Mouse (Mus musculus) thymus, postnatal 25 days (tissue): ENCODE measurements around the gene Mtln.
A peak's percentile ranks its signal among the peaks of the same experiment; 100 is the strongest.

Source experiments
- DNase-seq: peaks from one replicate; pipeline ENCODE4 v3.0.0; 2022

Gene Mtln

DNA sequence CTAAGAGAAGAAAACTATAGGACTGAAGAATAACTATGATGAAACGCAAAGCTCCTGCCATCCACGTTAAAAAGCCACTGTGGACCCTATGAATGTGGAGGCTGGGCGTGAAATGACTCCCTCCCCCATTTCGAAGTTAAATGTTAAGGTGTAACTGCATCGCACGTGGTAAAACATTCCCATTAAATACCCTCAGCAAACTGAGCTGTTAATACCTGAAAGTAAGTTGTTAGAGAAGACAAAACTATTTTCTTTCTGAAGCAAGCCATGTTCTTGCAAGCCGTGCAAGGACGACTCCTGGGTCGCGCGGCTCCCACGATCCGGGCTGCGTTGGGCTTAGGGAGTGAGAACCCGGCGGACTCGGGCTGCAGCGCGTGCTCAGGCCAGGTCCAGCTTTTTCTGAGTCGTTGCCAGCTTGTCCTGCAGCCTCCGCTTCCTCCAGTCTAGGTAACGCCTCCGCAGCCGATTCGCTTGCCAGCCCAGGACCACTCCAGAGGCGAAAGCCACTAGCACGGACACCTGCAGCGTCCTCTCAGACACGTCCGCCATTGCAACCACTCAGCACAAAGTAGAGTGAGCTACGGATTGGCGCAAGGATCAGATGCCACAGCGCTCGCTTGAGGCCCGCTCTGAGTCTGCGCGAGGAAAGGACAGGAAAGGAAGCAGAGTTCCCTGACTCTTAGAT lies at the start of gene Mtln:
Gene Mtln, minus strand, starts transcription at position 570 of the 685 bp plus-strand sequence.
- DNase-seq: peak; percentile 82

DNA sequence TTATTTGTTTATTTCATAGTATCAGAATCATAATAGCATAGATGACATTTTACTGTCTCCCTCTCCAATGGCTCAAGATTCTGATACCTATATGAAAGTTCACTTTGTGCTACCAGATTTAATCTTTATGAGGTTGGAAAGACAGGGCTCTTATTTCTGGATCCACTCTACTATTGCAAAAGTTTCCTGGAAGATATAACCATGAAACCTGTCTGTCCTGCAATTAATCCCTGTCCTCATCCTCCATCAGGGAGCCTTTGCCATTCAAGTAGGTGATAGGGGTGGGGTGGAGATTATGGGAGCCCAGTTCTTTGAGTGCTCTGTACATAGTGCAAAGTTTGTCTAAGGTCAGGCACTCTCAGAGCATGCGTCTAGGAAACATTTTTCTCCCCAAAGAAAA lies 49.1 kb upstream of the Mtln start:
- no peak for DNase-seq

DNA sequence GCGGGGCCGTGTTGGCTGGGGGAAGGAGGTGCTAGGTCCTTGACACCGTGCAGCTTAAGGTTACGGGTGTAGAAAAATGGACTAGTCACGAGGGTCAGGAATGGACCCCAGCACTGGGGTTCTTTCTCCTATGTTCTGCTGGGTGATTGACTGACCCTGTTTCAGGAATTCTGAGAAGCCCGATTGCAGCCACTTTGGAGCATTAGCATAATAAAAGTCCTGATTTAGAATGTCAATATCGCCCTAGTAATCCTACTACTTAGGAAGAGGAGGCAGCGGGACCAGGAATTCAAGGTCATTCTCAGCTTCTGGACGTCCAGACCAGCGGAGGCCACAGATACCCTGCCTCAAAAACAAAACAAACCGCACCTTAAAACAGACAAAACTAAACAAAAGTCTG lies 47.1 kb upstream of the Mtln start:
- DNase-seq: no peak

DNA sequence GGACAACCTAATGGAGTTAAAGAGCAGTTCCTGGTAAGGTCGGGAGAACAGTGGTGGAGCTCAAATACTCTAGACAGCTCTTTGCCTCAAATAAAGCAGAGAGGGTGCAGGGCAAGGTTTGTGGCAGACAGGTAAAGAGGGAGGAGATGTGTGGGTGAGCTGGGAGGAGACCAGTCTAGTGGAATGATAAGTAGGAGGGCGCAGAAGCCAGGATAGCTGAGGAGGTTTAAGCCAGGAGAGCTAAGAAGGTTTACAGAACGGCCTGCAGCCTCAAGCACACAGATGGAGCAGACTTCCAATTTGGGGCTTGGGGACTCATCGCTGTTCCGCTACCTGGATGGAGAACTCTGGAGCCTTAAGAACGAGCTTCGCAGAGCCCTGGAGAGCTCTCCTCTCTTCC lies 46.3 kb upstream of the Mtln start, which contains the start of gene Acoxl:
Gene Acoxl, plus strand, starts transcription at position 301 of the 400 bp plus-strand sequence.
- no peak for DNase-seq

- no peak for DNase-seq
Measured at GRCm38 (mm10) chr2:127832833-127833190, 40.5 kb upstream of the Mtln start.

- no peak for DNase-seq
Measured at GRCm38 (mm10) chr2:127832103-127832832, 40.0 kb upstream of the Mtln start.

DNA sequence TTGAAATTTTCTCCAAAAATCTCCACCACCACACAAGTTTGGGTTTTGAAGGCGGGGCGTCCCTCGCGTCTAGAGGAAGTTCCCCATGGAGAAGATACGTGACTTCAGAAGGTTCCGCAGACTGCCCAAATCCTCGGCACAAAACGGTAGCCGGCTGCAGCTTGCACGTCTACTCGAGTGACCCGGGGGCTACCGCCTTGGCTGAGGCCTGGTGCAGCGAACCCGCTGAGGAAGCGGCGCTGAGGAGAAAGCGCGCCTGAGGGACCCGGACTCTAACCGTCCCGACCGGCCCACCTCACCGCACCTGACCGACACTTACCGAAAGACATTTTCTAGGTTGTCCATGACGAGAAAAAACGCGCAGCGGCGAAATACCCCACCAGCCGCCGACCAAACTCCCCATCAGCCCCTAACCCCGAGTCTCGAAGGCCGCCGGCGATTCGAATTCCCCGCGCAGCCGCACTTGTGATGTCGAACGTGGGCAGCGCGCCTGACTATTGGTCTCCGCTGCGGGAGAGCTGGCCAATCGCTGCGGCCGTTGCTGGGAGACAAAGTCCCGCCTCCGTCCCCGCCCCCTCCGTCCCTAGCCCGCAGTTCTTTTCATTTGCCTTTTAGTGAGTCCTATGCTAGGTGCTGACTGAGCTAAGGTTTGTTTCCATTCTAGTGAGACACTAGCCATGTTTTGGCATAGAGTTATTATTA lies 39.3 kb upstream of the Mtln start, which contains the start of gene Bub1:
Gene Bub1, minus strand, starts transcription at position 465 of the 702 bp plus-strand sequence.
- peak; percentile 92 for DNase-seq

- DNase-seq: no peak
Measured at GRCm38 (mm10) chr2:127789651-127790270, 2.5 kb downstream of the Mtln start.

DNA sequence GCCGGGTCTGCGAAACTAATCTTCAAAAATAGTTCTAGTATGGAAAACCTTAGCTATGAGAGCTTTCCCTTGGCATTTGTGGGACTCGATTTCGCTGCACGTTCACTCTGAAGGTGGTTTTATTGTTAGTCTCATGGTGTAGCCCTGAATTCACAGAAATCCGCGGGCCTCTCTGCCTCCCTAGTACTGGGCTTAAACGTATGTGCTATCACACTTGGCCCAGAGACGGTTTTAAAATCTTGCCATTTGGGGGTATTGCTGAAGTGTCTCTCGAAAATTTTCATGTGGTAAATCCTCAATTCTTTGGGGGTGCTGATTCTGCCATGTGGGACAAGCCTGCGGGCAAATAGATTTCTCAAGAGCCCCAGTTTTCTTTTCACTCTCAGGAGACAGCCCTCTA lies 3.1 kb downstream of the Mtln start:
- no peak for DNase-seq

DNA sequence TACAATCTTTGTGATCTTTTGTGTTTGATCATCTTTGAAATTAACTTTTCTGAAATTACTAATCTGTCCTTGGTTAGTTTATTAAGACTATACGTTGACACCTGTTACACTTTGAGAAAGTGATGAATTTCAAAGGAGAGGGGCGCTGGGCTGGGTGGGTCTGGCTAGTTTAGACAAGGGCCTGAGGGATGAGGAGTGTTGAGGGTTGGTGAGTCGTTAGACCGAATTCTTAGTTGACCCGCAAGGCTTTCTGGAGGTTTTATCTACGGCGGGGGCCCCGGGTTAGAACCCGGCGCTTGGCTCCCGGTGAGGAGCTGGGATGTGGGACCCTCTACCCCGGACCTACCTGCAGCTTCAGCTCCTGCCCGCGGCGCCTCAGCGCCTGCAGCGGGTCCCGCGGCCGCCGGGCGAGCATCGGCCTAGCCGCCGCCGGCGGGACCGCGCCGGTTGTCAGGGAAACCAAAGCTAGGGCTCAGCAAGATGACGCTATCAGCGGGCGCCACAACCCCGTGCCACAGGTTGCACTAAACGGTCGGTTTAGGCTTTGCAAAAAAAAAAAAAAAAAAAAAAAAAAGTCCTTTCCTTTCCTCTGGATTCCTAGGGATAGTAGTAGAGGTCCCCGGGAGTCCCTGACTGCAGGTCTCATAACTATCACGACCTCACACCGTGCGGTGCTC lies 3.7 kb downstream of the Mtln start, which contains the start of gene Nphp1:
Gene Nphp1, minus strand, starts transcription at position 458 of the 677 bp plus-strand sequence.
- peak; percentile 83 for DNase-seq

- DNase-seq: no peak
Measured at GRCm38 (mm10) chr2:127787226-127787625, 5.1 kb downstream of the Mtln start.

DNA sequence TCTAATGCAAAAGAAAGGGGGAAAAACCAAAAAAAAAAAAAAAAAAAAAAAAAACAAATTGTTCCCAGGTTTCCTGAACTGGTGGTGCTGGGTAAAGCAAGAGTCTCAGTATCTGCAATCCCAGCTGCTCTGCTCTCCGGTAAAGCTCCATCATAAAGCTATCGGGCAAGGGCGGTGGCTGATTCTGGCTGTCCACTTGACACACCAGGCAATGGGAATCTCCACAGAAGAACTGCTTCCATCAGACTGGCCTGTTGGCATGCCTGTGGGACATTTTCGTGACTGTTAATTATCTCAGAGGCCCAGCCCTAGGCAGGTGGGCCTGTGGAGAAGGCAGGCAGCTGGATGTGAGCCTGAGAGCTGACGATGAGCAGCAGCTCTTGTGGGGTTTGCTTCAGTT lies 13.8 kb downstream of the Mtln start:
- DNase-seq: no peak

DNA sequence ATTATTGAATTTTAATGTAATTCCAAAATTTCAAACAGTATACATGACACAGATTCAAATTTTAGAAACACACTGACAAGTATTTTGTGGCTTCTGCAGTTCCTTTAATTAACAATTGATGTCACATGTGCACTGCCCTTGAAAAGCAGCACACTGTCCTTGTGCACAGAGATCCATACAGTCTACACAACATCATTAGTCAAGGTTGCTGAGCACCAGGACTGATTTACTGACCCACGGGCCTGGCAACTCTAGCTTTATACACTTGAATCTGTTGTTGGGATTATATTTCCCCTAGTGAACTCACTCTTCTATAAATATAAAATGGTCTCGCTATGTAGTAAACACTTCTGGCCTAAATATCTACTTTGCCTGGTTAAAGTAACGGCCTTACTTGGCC lies 17.3 kb downstream of the Mtln start:
- DNase-seq: no peak

DNA sequence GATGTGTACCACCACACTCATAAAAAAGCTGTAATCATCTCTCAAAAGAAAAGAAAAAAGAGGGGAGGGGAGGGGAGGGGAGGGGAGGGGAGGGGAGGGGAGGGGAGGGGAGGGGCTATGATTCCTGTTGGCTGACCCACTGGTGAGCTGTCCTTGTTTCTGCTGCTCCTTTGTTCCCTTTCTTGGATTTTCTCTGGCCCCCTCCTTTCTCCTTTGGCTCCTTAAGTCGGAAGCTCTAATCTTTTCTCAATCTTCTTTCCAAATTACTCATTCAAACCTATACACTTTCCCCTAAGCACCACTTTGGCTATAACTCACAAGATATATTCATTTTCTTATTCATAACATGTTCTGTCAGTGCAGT lies 17.7 kb downstream of the Mtln start:
- DNase-seq: no peak

DNA sequence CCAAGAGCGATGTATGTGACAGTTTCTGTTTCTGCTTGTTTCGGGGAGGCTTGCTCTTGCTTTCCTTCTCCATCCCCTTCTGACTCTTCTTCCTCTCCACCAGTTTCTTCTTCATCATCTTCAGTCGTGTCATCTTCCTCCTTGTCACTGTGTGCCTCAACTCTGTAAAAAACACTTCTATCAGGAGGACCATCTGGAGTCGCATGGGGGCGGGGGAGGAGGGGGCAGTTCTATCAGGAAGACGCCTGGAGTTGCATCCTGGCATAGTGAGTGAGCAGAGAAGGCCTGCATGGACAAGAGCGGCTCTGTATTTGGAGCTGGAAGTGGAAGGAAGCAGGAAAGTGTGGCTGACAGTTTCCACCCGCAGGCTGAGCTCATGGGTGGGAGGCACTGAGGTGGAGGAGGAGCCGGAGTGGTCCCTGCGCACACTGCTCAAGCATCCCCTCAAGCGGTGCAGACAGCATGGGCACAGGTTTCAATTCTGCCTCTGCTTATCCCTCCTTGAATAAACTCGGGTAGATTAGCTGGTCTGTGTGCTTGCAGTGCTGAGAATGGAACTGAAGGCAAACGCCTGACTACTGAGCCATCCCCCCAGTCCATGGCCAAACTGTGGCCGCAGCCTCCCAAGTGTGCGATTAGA lies 18.2 kb downstream of the Mtln start:
- DNase-seq: no peak

DNA sequence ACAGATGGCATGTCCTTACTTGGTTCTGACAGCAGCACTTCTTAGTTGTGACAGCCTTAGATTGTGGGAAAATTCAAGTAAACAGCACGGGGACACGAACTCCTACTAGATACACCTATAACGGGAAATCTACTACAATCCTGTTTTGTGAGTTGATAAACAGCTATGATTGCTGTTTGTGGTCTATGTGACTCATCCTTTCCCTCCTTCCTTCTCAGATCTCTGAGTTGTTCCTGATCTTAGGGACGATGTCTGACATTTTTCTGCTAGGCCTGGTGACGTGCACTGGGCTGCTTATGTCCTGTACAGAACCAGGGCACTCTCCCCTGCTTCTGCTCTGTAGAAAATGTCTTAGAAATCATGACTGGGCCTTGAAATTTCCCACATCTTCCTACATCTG lies 30.7 kb downstream of the Mtln start:
- DNase-seq: no peak

GRCm38 (mm10) chr2:127760429-127761000 lies 31.8 kb downstream of the Mtln start:
- DNase-seq: no peak

DNA sequence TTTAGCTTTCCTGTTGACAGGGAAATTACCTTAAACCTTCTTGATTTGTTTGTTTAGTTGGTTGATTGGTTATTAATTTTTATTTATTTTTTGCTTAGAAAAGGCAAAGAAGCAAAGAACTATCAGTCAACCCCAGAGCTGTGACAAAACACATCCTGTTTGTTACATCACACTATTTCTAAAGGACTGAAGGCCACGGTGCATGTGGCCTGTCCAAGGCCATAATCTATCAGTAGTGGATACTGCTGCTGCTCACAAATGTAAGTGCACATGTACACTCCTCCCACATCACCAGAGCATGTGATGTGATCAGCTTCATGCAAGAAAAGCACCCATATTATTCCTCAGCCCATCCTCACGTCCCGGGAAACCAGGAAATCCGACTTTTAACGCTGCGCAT lies 32.3 kb downstream of the Mtln start:
- DNase-seq: no peak

DNA sequence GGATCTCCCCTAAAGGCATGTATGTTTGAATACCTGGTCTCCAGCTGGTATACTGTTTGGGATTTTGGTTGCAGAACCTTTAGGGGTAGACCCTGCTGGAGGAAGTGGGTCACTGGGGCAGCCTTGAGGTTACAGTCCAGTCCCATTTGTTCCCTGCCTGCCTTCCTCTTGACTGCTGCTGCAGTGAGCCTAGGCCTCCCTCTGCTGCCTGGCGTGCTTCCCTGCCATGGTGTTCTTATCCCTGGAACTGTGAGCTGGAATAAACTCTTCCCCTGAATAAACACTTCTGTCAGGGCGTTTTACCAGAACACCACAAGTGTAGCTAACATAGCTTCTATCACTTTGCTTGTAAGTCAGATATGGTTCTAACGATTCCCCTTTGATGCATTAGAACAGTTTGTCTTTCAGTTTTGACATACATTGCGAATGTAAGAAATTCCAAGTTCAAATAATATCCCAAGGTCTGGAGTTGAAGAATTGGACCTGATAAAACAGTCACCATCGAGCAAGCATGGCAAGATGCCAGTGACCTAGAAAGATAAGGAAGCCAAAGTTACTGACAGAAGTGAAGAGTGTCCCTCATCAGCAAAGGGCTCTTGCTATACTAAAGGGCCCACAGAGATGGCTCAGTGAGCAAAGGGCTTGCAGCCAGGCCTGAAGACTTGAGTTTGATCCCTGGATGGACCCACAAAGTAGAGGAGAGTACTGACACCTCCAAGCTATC lies 33.0 kb downstream of the Mtln start:
- DNase-seq: no peak

GRCm38 (mm10) chr2:127757171-127757570 lies 35.1 kb downstream of the Mtln start:
- no peak for DNase-seq

GRCm38 (mm10) chr2:127754113-127754512 lies 38.2 kb downstream of the Mtln start:
- no peak for DNase-seq
